8 mouse cellular contexts compared by ENCODE assay signal in the genomic region with DNA sequence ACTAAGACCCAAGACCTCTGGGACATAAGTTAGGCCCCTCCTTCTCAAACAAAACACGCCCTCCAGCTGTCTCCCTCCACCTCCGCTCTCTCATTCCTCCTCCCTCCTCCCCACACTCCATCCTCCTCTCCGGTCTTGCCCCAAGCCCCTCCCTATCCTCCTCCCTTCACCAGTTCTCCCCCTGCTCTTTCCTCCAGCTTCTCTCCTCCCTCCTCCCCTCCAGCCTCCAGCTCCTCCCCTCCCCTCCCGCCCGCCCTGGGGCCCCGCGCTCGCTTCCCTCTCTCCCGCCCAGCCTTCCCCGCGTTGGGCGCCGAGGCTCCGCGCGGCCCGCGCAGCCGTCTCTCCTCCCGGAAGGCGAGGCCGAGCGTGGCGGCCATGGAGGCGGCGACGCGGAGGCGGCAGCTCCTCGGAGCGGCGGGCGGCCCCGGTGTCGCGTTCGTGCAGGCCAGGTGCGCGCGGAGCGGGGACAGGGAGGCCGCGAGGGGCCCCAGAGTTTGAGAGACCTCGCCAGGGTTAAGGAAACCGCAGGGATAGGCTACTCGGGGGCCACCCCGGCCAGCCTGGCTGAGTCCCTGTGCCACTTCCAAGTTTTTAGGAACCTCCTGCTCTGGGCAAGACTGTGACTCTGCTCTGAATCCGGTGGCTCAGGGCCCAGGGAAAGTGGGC. TPM values are rescaled to one million over a fixed set of nuclear protein-coding genes. Genes with fewer than 3 reads are reported as not detected.
A peak's percentile ranks its signal among the peaks of the same experiment; 100 is the strongest.
DNase-seq lines count a peak whose midpoint lies in the region; ATAC-seq and TF ChIP-seq lines count a peak whose summit lies in the region.

A gene (plus strand): TSS at position 280 of the 666 bp plus-strand sequence.

- 2% methylated on average over 48 of the region's 48 CpGs for WGBS in forebrain, postnatal 0 days
- 3% methylated on average over 28 of the region's 48 CpGs for WGBS in lung, postnatal 0 days

- no peak for TF ChIP-seq CTCF in forebrain, postnatal 0 days (IDR thresholded peaks at IDR 0.05; ENCODE audit: low read depth)
- no peak for TF ChIP-seq CTCF in lung, postnatal 0 days (IDR thresholded peaks at IDR 0.05)

- TF ChIP-seq EP300 in lung, postnatal 0 days (IDR thresholded peaks at IDR 0.05): no peak

- peak within 1 kb of the TSS; percentile 94 for H3K4me2 ChIP-seq in forebrain, postnatal 0 days (ENCODE audit: low read depth)
- H3K4me2 ChIP-seq in lung, postnatal 0 days (replicated peaks; ENCODE audit: low read depth, low read length): peak within 1 kb of the TSS; percentile 89

- H3K9ac ChIP-seq in forebrain, postnatal 0 days: peak within 1 kb of the TSS; percentile 80
- peak within 1 kb of the TSS; percentile 77 for H3K9ac ChIP-seq in lung, postnatal 0 days (replicated peaks; ENCODE audit: low read depth)

- peak; percentile 91 for ATAC-seq in forebrain, postnatal 0 days
- peak; percentile 89 to 90 for ATAC-seq in hematopoietic stem cell, adult 5-6 weeks (replicated peaks in 1 of 2; ENCODE audit: insufficient read depth in 1 of 2, low FRiP score in 2 of 2, low TSS enrichment in 1 of 2, low read depth in 1 of 2, poor library complexity in 2 of 2, severe bottlenecking in 2 of 2)
- peak; percentile 93 for ATAC-seq in lung, postnatal 0 days

- H3K27me3 ChIP-seq in forebrain, postnatal 0 days (ENCODE audit: insufficient read depth, low read length): no peaks in the 10 kb centered on the region
- no peaks in the 10 kb centered on the region for H3K27me3 ChIP-seq in lung, postnatal 0 days (replicated peaks; ENCODE audit: insufficient read depth, low read length)

- peak within 1 kb of the TSS; percentile 73 for H3K4me3 ChIP-seq in forebrain, postnatal 0 days (ENCODE audit: low read depth, low read length)
- H3K4me3 ChIP-seq in lung, postnatal 0 days (ENCODE audit: low read depth, low read length): peak within 1 kb of the TSS; percentile 69

- no peaks in the 10 kb centered on the region for H3K36me3 ChIP-seq in forebrain, postnatal 0 days (ENCODE audit: insufficient read depth)
- no peaks in the 10 kb centered on the region for H3K36me3 ChIP-seq in lung, postnatal 0 days (ENCODE audit: insufficient read depth, low read length)

- H3K27ac ChIP-seq in forebrain, postnatal 0 days (ENCODE audit: low read depth, low read length): peak within 1 kb of the TSS; percentile 64
- H3K27ac ChIP-seq in lung, postnatal 0 days (ENCODE audit: low read length): peak within 1 kb of the TSS; percentile 84

- peak; percentile 94 for DNase-seq in Muller cell, postnatal 12 days (ENCODE audit: inconsistent ontology term)
- DNase-seq in cerebellum, adult 18-20 months: peak; percentile 84 to 87
- peak; percentile 67 for DNase-seq in forebrain, postnatal 0 days
- peak; percentile 57 to 70 for DNase-seq in layer of hippocampus, postnatal 10 days (ENCODE audit: low spot score in 2 of 2)
- peak; percentile 98 for DNase-seq in lung, postnatal 0 days (ENCODE audit: low spot score)
- DNase-seq in retina, embryonic 14.5 days (ENCODE audit: low spot score): peak; percentile 81
- peak; percentile 82 for DNase-seq in thymus, postnatal 4 days

- no peaks in the 10 kb centered on the region for H3K9me3 ChIP-seq in forebrain, postnatal 0 days (ENCODE audit: low read length)
- H3K9me3 ChIP-seq in lung, postnatal 0 days (ENCODE audit: low read length): no peaks in the 10 kb centered on the region

- peaks cover 5% of the 10 kb centered on the region; the same call in 1 of the 2 replicates for H3K4me1 ChIP-seq in forebrain, postnatal 0 days (ENCODE audit: insufficient read depth)
- H3K4me1 ChIP-seq in lung, postnatal 0 days (ENCODE audit: insufficient read depth, low read depth, low read length): peaks cover 8% of the 10 kb centered on the region; the same call in 1 of the 2 replicates

RNA-seq across cellular contexts. Expression of the gene that starts here (rescaled TPM):
- total RNA-seq in forebrain, postnatal 0 days (2014; rRNA removed): 9.2 and 9.7 TPM in 2 replicates
- 5.6 and 6.8 TPM in 2 replicates for polyA plus RNA-seq in forebrain, postnatal 0 days (2015; fragmentation: Nextera tagmentation; extraction: Ambion mirVana)
- total RNA-seq in hematopoietic stem cell, adult 5-6 weeks (2017): 19.9 and 24.9 TPM in 2 replicates
- 1 to 10 TPM; 9.2 to 9.7 TPM for total RNA-seq in layer of hippocampus, postnatal 10 days (2021)
- 19.1 and 20.3 TPM in 2 replicates for polyA plus RNA-seq in lung, postnatal 0 days (2015; fragmentation: Nextera tagmentation; extraction: Ambion mirVana)

Comparison
In these comparisons a context has a peak if more than half of its experiments do, and no peak if none do; other contexts are left out.
1. Peak in every context shown above with its lines: DNase-seq, ATAC-seq, H3K4me3 ChIP-seq and H3K27ac ChIP-seq.